ENCODE assay signal across 21 mouse cellular contexts in the genomic region with DNA sequence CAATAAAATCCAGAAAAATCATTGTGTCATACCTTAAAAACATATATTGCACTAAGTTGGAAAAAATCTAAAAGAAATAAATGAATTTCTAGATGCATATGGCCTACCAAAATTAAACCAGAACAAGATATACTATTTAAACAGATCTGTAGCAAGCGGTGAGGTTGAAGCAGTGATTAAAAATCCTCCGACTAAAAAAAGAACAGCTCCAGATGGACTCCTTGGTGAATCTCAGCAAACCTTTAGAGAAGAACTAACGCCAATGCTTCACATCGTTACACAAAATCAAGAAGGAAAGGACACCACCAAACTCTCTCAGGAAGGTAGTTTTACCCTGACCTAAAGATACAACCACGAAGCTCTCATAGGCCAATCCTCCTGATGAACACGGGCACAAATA.
"Had no signal": no experiment of that assay in that cellular context is flagged by ENCODE, and none has a peak within 500 bp of the region (broad histone marks: within the 10 kb centered on the region; RNA-seq: fewer than 3 reads in every experiment).

No protein-coding gene starts in this region.

- ATAC-seq: hindbrain, embryonic 16.5 days; hindbrain, postnatal 0 days; inflammation-experienced regulatory T-cells, adult 6 months; intestine, embryonic 15.5 days; intestine, embryonic 16.5 days; intestine, postnatal 0 days had no signal

- DNase-seq: heart, postnatal 10 days; heart, postnatal 36 days; heart, postnatal 4 days; kidney, adult 11 months; kidney, adult 18-20 months; kidney, adult 2 months; kidney, adult 8-10 months; kidney, adult 9 months; kidney, postnatal 10 days; kidney, postnatal 14 days; kidney, postnatal 25 days; kidney, postnatal 36 days; kidney, postnatal 4 days; layer of hippocampus, adult 9-11 months; layer of hippocampus, postnatal 36 days had no signal
